Mouse (Mus musculus) intestine, embryonic 16.5 days (tissue): ENCODE measurements around the gene Olfr288. TPM values are rescaled to one million over a fixed set of nuclear protein-coding genes. Genes with fewer than 3 reads are reported as not detected.
A peak's percentile ranks its signal among the peaks of the same experiment; 100 is the strongest.

Experiments
- ATAC-seq: fragments of 200-750 bp; cut with Nextera tagmentation; 2 replicates; pipeline ENCODE4 v1.8.0; 2017; ENCODE audit warnings: moderate TSS enrichment, moderate library complexity
- H3K27ac ChIP-seq: fragments of 300-500 bp; sonication (generic); 2 replicates; pipeline ENCODE4 v1.5.1; 2014; ENCODE audit warnings: mild to moderate bottlenecking, low read length
- H3K27me3 ChIP-seq: fragments of 300-500 bp; sonication (generic); replicated peaks from 2 replicates; pipeline ENCODE4 v1.6.1; 2014; ENCODE audit warnings: low read length, control low read depth, mixed read lengths; ENCODE audit not compliant: control insufficient read depth, insufficient read depth
- H3K36me3 ChIP-seq: fragments of 300-500 bp; sonication (generic); 2 replicates; pipeline ENCODE4 v1.6.1; 2014; ENCODE audit warnings: low read length, control low read depth; ENCODE audit not compliant: control insufficient read depth, insufficient read depth
- H3K4me1 ChIP-seq: fragments of 300-500 bp; sonication (generic); 2 replicates; pipeline ENCODE4 v1.6.1; 2014; ENCODE audit warnings: low read length, control low read depth, mixed read lengths; ENCODE audit not compliant: control insufficient read depth, insufficient read depth
- H3K4me2 ChIP-seq: fragments of 300-500 bp; sonication (generic); 2 replicates; pipeline ENCODE4 v1.6.1; 2014; ENCODE audit warnings: low read depth, low read length, control low read depth
- H3K4me3 ChIP-seq: fragments of 300-500 bp; sonication (generic); 2 replicates; pipeline ENCODE4 v1.5.1; 2014; ENCODE audit warnings: mild to moderate bottlenecking, low read length
- H3K9ac ChIP-seq: fragments of 300-500 bp; sonication (generic); 2 replicates; pipeline ENCODE4 v1.6.1; 2014; ENCODE audit warnings: low read depth, low read length
- H3K9me3 ChIP-seq: fragments of 300-500 bp; sonication (generic); 2 replicates; pipeline ENCODE4 v1.6.1; 2016; ENCODE audit warnings: low read length, control low read depth; ENCODE audit not compliant: control insufficient read depth
- WGBS: fragments of 180-500 bp; shearing (Covaris S2); extraction: QIAGEN DNeasy Blood & Tissue Kit; methylation state at CpG from one replicate; pipeline ENCODE4 v1.1.7; 2014; 5-methylcytosine and 5-hydroxymethylcytosine counted together
- polyA plus RNA-seq: library from polyadenylated mRNA; unstranded; fragments of >200 nt; fragmentation: Nextera tagmentation; extraction: Ambion mirVana; gene quantifications from 2 replicates; pipeline ENCODE4 v1.2.1, GENCODE M21; 2015

The Olfr288 gene
- polyA plus RNA-seq, 1 experiment from 2014 or later = not detected

GRCm38 (mm10) chr15:98154631-98155030 lies 40.7 kb downstream of the Olfr288 start:
- Histone ChIP-seq H3K27me3 (no peaks in the 10 kb centered on the region), H3K27ac (no peak overlapping the region), H3K4me2 (no peak overlapping the region), H3K36me3 (no peaks in the 10 kb centered on the region), H3K9ac (no peak overlapping the region), H3K4me3 (no peak overlapping the region), H3K4me1 (no peaks in the 10 kb centered on the region), H3K9me3 (no peaks in the 10 kb centered on the region)
- ATAC-seq = no peak
- 77% methylated on average over 3 of the region's 3 CpGs for WGBS

GRCm38 (mm10) chr15:98154146-98154545 lies 41.2 kb downstream of the Olfr288 start:
- Histone ChIP-seq H3K27me3 (no peaks in the 10 kb centered on the region), H3K9ac (no peak overlapping the region), H3K9me3 (no peaks in the 10 kb centered on the region), H3K27ac (no peak overlapping the region), H3K4me2 (no peak overlapping the region), H3K4me1 (no peaks in the 10 kb centered on the region), H3K36me3 (no peaks in the 10 kb centered on the region), H3K4me3 (no peak overlapping the region)
- ATAC-seq = no peak
- 61% methylated on average over 4 of the region's 4 CpGs for WGBS

- no peaks in the 10 kb centered on the region for H3K4me1 ChIP-seq
These were observed 41.7 kb downstream of the Olfr288 start for GRCm38 (mm10) chr15:98153625-98154024.

GRCm38 (mm10) chr15:98152916-98153315 lies 42.4 kb downstream of the Olfr288 start:
- H3K4me1 ChIP-seq = no peaks in the 10 kb centered on the region
- H3K36me3 ChIP-seq = no peaks in the 10 kb centered on the region
- 72% methylated on average over 7 of the region's 7 CpGs for WGBS
- no peaks in the 10 kb centered on the region for H3K27me3 ChIP-seq
- H3K27ac ChIP-seq = no peak overlapping the region
- H3K4me2 ChIP-seq = no peak overlapping the region
- H3K4me3 ChIP-seq = no peak overlapping the region
- H3K9me3 ChIP-seq = no peaks in the 10 kb centered on the region
- ATAC-seq = no peak
- no peak overlapping the region for H3K9ac ChIP-seq

More at GRCm38 (mm10) chr15:98153625-98154024, 41.7 kb downstream of the Olfr288 start:
- peak; percentile 36; the same call in 1 of the 2 replicates for ATAC-seq
- H3K4me2 ChIP-seq = no peak overlapping the region
- 34% methylated on average over 3 of the region's 3 CpGs for WGBS
- H3K9ac ChIP-seq = no peak overlapping the region
- no peaks in the 10 kb centered on the region for H3K9me3 ChIP-seq
- no peak overlapping the region for H3K27ac ChIP-seq
- no peaks in the 10 kb centered on the region for H3K27me3 ChIP-seq
- H3K4me3 ChIP-seq = no peak overlapping the region
- no peaks in the 10 kb centered on the region for H3K36me3 ChIP-seq

- Histone ChIP-seq H3K4me1 (peaks cover 7% of the 10 kb centered on the region), H3K4me3 (no peak overlapping the region), H3K9me3 (no peaks in the 10 kb centered on the region), H3K36me3 (no peaks in the 10 kb centered on the region), H3K4me2 (no peak overlapping the region), H3K9ac (no peak overlapping the region), H3K27me3 (no peaks in the 10 kb centered on the region), H3K27ac (no peak overlapping the region)
- no peak for ATAC-seq
- 63% methylated on average over 10 of the region's 10 CpGs for WGBS
These were observed 46.2 kb downstream of the Olfr288 start for GRCm38 (mm10) chr15:98149166-98149602.

GRCm38 (mm10) chr15:98148356-98148755 lies 47.0 kb downstream of the Olfr288 start:
- H3K36me3 ChIP-seq = no peaks in the 10 kb centered on the region
- no peak for ATAC-seq
- H3K4me1 ChIP-seq = peaks cover 7% of the 10 kb centered on the region
- H3K9ac ChIP-seq = no peak overlapping the region
- 72% methylated on average over 3 of the region's 3 CpGs for whole genome bisulfite sequencing
- H3K4me3 ChIP-seq = no peak overlapping the region
- H3K27me3 ChIP-seq = no peaks in the 10 kb centered on the region
- no peaks in the 10 kb centered on the region for H3K9me3 ChIP-seq
- no peak overlapping the region for H3K4me2 ChIP-seq
- H3K27ac ChIP-seq = no peak overlapping the region

- peaks cover 10% of the 10 kb centered on the region for H3K36me3 ChIP-seq
- no peaks in the 10 kb centered on the region for H3K27me3 ChIP-seq
- H3K4me3 ChIP-seq = peak overlapping the region; percentile 97
- 1% methylated on average over 38 of the region's 38 CpGs for WGBS
- H3K9me3 ChIP-seq = no peaks in the 10 kb centered on the region
- peak; percentile 97 for ATAC-seq
- H3K27ac ChIP-seq = peak overlapping the region; percentile 63
- peak overlapping the region; percentile 97 for H3K9ac ChIP-seq
- peaks cover 7% of the 10 kb centered on the region for H3K4me1 ChIP-seq
- H3K4me2 ChIP-seq = peak overlapping the region; percentile 76
These were observed 49.7 kb downstream of the Olfr288 start for GRCm38 (mm10) chr15:98145559-98146181.

- H3K27me3 ChIP-seq = no peaks in the 10 kb centered on the region
- peak overlapping the region; percentile 97 for H3K9ac ChIP-seq
- peaks cover 10% of the 10 kb centered on the region for H3K36me3 ChIP-seq
- no peaks in the 10 kb centered on the region for H3K9me3 ChIP-seq
- H3K4me3 ChIP-seq = peak overlapping the region; percentile 97
- H3K4me2 ChIP-seq = peak overlapping the region; percentile 76
- peak; percentile 76 for ATAC-seq
- WGBS = 1% methylated on average over 36 of the region's 36 CpGs
- peak overlapping the region; percentile 63 for H3K27ac ChIP-seq
- H3K4me1 ChIP-seq = peaks cover 7% of the 10 kb centered on the region
These were observed 50.4 kb downstream of the Olfr288 start for GRCm38 (mm10) chr15:98144861-98145507.

- no peak for ATAC-seq
- H3K4me3 ChIP-seq = no peak overlapping the region
- H3K36me3 ChIP-seq = peaks cover 13% of the 10 kb centered on the region
- peaks cover 7% of the 10 kb centered on the region for H3K4me1 ChIP-seq
- no peak overlapping the region for H3K9ac ChIP-seq
- WGBS = 88% methylated on average over 9 of the region's 10 CpGs
- no peak overlapping the region for H3K27ac ChIP-seq
- H3K4me2 ChIP-seq = no peak overlapping the region
- no peaks in the 10 kb centered on the region for H3K27me3 ChIP-seq
- H3K9me3 ChIP-seq = no peaks in the 10 kb centered on the region
These were observed 52.8 kb downstream of the Olfr288 start for GRCm38 (mm10) chr15:98142515-98142914.
